8 mouse cellular contexts compared by ENCODE assay signal in genomic region chr17:26560526-26561289, GRCm38 (mm10). TPM values are rescaled to one million over a fixed set of nuclear protein-coding genes. Genes with fewer than 3 reads are reported as not detected.
A peak's percentile ranks its signal among the peaks of the same experiment; 100 is the strongest.
DNase-seq lines count a peak whose midpoint lies in the region; ATAC-seq and TF ChIP-seq lines count a peak whose summit lies in the region.

No protein-coding gene starts in this region.

- TF ChIP-seq EP300 in liver, postnatal 0 days (IDR thresholded peaks at IDR 0.05; ENCODE audit: low read depth) = no peak

- 30% methylated on average over 9 of the region's 9 CpGs for WGBS in forebrain, embryonic 16.5 days
- WGBS in liver, postnatal 0 days (ENCODE audit: insufficient replicate concordance) = 33% methylated on average over 9 of the region's 9 CpGs

- peaks cover 22% of the 10 kb centered on the region for H3K4me1 ChIP-seq in forebrain, embryonic 16.5 days (replicated peaks; ENCODE audit: control insufficient read depth, insufficient read depth, low read length)
- peaks cover 32% of the 10 kb centered on the region for H3K4me1 ChIP-seq in liver, postnatal 0 days (ENCODE audit: insufficient read depth)

- peak overlapping the region; percentile 96 for H3K27ac ChIP-seq in layer of hippocampus, adult 2 months
- peak overlapping the region; percentile 43 for H3K27ac ChIP-seq in forebrain, embryonic 16.5 days (ENCODE audit: low read length)
- H3K27ac ChIP-seq in liver, postnatal 0 days (ENCODE audit: low read depth) = peak overlapping the region; percentile 66

- intact Hi-C loops in gastrocnemius, postnatal 36 days (cut with DNase I) = no loop called here

- peak; percentile 22; the same call in 1 of the 2 replicates for ATAC-seq in forebrain, embryonic 16.5 days
- ATAC-seq in liver, postnatal 0 days = peak; percentile 7; the same call in 1 of the 2 replicates

- no peak for DNase-seq in layer of hippocampus, adult 2 months (ENCODE audit: low spot score in 2 of 2)
- no peak for DNase-seq in layer of hippocampus, postnatal 25 days (ENCODE audit: extremely low spot score in 1 of 2, low spot score in 1 of 2)
- DNase-seq in NIH3T3 (ENCODE audit: low read depth) = peak; percentile 72
- no peak for DNase-seq in liver, postnatal 0 days
- DNase-seq in cerebellum, adult 9-11 months = no peak
- DNase-seq in cerebellum, postnatal 10 days = no peak
- no peak for DNase-seq in gastrocnemius, postnatal 36 days

- H3K9me3 ChIP-seq in forebrain, embryonic 16.5 days (ENCODE audit: control insufficient read depth, low read length) = no peaks in the 10 kb centered on the region
- no peaks in the 10 kb centered on the region for H3K9me3 ChIP-seq in liver, postnatal 0 days (ENCODE audit: low read length)

- peak overlapping the region; percentile 78 for H3K9ac ChIP-seq in forebrain, embryonic 16.5 days (replicated peaks; ENCODE audit: low read depth, low read length)
- H3K9ac ChIP-seq in liver, postnatal 0 days (replicated peaks) = peak overlapping the region; percentile 73

- H3K36me3 ChIP-seq in forebrain, embryonic 16.5 days (ENCODE audit: control insufficient read depth, insufficient read depth) = peaks cover 8% of the 10 kb centered on the region
- H3K36me3 ChIP-seq in liver, postnatal 0 days (replicated peaks; ENCODE audit: insufficient read depth, low read length) = no peaks in the 10 kb centered on the region

- peak overlapping the region; percentile 69 for H3K4me2 ChIP-seq in forebrain, embryonic 16.5 days (ENCODE audit: low read length)
- peak overlapping the region; percentile 96 for H3K4me2 ChIP-seq in liver, postnatal 0 days (ENCODE audit: low read depth, low read length)

- TF ChIP-seq CTCF in layer of hippocampus, adult 2 months (conservative IDR thresholded peaks at IDR 0.05) = no peak
- TF ChIP-seq CTCF in liver, postnatal 0 days (IDR thresholded peaks at IDR 0.05; ENCODE audit: low read depth) = no peak

- peak overlapping the region; percentile 83 for H3K4me3 ChIP-seq in layer of hippocampus, adult 2 months
- H3K4me3 ChIP-seq in forebrain, embryonic 16.5 days (replicated peaks; ENCODE audit: low read length) = peak overlapping the region; percentile 51
- peak overlapping the region; percentile 66 for H3K4me3 ChIP-seq in liver, postnatal 0 days (ENCODE audit: low read depth, low read length)

- H3K27me3 ChIP-seq in forebrain, embryonic 16.5 days (replicated peaks; ENCODE audit: control insufficient read depth, insufficient read depth, low read length) = no peaks in the 10 kb centered on the region
- H3K27me3 ChIP-seq in liver, postnatal 0 days (ENCODE audit: insufficient read depth, low read length) = no peaks in the 10 kb centered on the region

RNA-seq across cellular contexts. Expression of gene Ergic1, which starts 0.6 kb away (rescaled TPM):
- 100 to 1,000 TPM; 121 to 124 TPM for total RNA-seq in layer of hippocampus, adult 2 months (2021)
- 100 to 1,000 TPM; 114 to 118 TPM for total RNA-seq in layer of hippocampus, postnatal 25 days (2021)
- polyA plus RNA-seq in forebrain, embryonic 16.5 days (2015; fragmentation: Nextera tagmentation; extraction: Ambion mirVana) = 102 and 113 TPM in 2 replicates
- 34.4 and 35.0 TPM in 2 replicates for polyA plus RNA-seq in liver, postnatal 0 days (2015; fragmentation: Nextera tagmentation; extraction: Ambion mirVana)
- 10 to 100 TPM; 47.2 to 51.5 TPM for total RNA-seq in gastrocnemius, postnatal 36 days (2021)

RNA-seq across cellular contexts. Expression of gene Dusp1, which starts 1.2 kb away (rescaled TPM):
- 10 to 100 TPM; 14.9 to 20.9 TPM for total RNA-seq in layer of hippocampus, adult 2 months (2021)
- 10 to 100 TPM; 14.7 to 18.3 TPM for total RNA-seq in layer of hippocampus, postnatal 25 days (2021)
- 44.1 and 47.8 TPM in 2 replicates for polyA plus RNA-seq in forebrain, embryonic 16.5 days (2015; fragmentation: Nextera tagmentation; extraction: Ambion mirVana)
- 13.4 and 14.2 TPM in 2 replicates for polyA plus RNA-seq in liver, postnatal 0 days (2015; fragmentation: Nextera tagmentation; extraction: Ambion mirVana)
- 100 to 1,000 TPM in 1 of 2 experiments, 10 to 100 TPM in 1; 74.6 to 112 TPM for total RNA-seq in gastrocnemius, postnatal 36 days (2021)

Comparison
In these comparisons a context has a peak if more than half of its experiments do, and no peak if none do; other contexts are left out.
1. H3K27ac ChIP-seq: peak in every context shown above with its lines; median percentile 96 in layer of hippocampus, adult 2 months; 66 in liver, postnatal 0 days; 43 in forebrain, embryonic 16.5 days.